Mouse (Mus musculus) CH12.LX (cell line): ENCODE measurements around the gene Agmo. TPM values are rescaled to one million over a fixed set of nuclear protein-coding genes. Genes with fewer than 3 reads are reported as not detected.

Experiments used
- DNase-seq: peaks from one replicate; pipeline ENCODE4 v3.0.0-alpha.2; 2013; ENCODE audit errors: extremely low read depth
- H3K27ac ChIP-seq: 2 replicates; pipeline ENCODE4 v1.5.1; 2012; ENCODE audit warnings: low read depth, mild to moderate bottlenecking, control low read depth, moderate library complexity; ENCODE audit not compliant: insufficient read depth
- H3K27me3 ChIP-seq: replicated peaks from 2 replicates; pipeline ENCODE3; 2012; ENCODE audit warnings: inconsistent platforms
- H3K36me3 ChIP-seq, 2 experiments: replicated peaks in 1 of 2; 2 replicates each; pipeline versions ENCODE3 to v1.6.1; 2012; ENCODE audit warnings: inconsistent platforms in 1 of 2, low read length in 1 of 2, mild to moderate bottlenecking in 1 of 2, mixed read lengths in 1 of 2, moderate library complexity in 1 of 2; ENCODE audit not compliant: control insufficient read depth in 1 of 2, insufficient read depth in 1 of 2
- H3K4me1 ChIP-seq, 2 experiments: 2 replicates each; pipeline ENCODE4 v1.6.1; 2012; ENCODE audit warnings: inconsistent platforms in 1 of 2, moderate library complexity in 1 of 2; ENCODE audit not compliant: insufficient read depth in 2 of 2, control insufficient read depth in 1 of 2
- H3K4me2 ChIP-seq: 2 replicates; pipeline ENCODE4 v1.6.1; 2012; ENCODE audit warnings: low read depth, mild to moderate bottlenecking, control low read depth; ENCODE audit not compliant: poor library complexity, insufficient read depth, severe bottlenecking
- H3K4me3 ChIP-seq, 3 experiments: fragments of 150-350 bp in 1 of 3; sonication (generic) in 1 of 3; replicated peaks in 1 of 3; 2 replicates each; pipeline versions ENCODE3 to v1.5.1; 2011 to 2012; ENCODE audit warnings: low read depth in 2 of 3, low read length in 2 of 3, mild to moderate bottlenecking in 2 of 3, moderate library complexity in 2 of 3, control low read depth in 1 of 3, improper control_type of control experiment in 1 of 3, inconsistent platforms in 1 of 3, mixed read lengths in 1 of 3; ENCODE audit not compliant: poor library complexity in 1 of 3
- H3K79me2 ChIP-seq: replicated peaks from 2 replicates; pipeline ENCODE4 v1.6.1; 2012; ENCODE audit warnings: mild to moderate bottlenecking, moderate library complexity; ENCODE audit not compliant: control insufficient read depth, poor library complexity, insufficient read depth, severe bottlenecking; ENCODE audit errors: extremely low read depth
- H3K9ac ChIP-seq: 2 replicates; pipeline ENCODE4 v1.6.1; 2012; ENCODE audit warnings: low read depth, mild to moderate bottlenecking, control low read depth, moderate library complexity; ENCODE audit not compliant: insufficient read depth
- H3K9me3 ChIP-seq: replicated peaks from 2 replicates; pipeline ENCODE3; 2012; ENCODE audit warnings: low read length, inconsistent platforms, mixed read lengths
- BHLHE40 ChIP-seq: IDR thresholded peaks from 2 replicates; pipeline ENCODE4 v1.6.1; 2011; ENCODE audit warnings: mild to moderate bottlenecking, low read depth, low read length, improper control_type of control experiment
- CTCF ChIP-seq, 2 experiments: IDR thresholded peaks in 1 of 2; conservative IDR thresholded peaks in 1 of 2; 2 replicates each; pipeline ENCODE4 v1.5.1; 2011 to 2012; ENCODE audit warnings: low read depth in 2 of 2, low read length in 2 of 2, improper control_type of control experiment in 1 of 2, inconsistent platforms in 1 of 2, mild to moderate bottlenecking in 1 of 2, moderate library complexity in 1 of 2
- E2F4 ChIP-seq: IDR thresholded peaks from 2 replicates; pipeline ENCODE4 v1.6.1; 2011; ENCODE audit warnings: low read depth, low read length, improper control_type of control experiment; ENCODE audit not compliant: insufficient replicate concordance
- ELF1 ChIP-seq: IDR thresholded peaks from 2 replicates; pipeline ENCODE4 v1.6.1; 2014; ENCODE audit warnings: low read depth, mild to moderate bottlenecking, inconsistent platforms, low read length, improper control_type of control experiment
- ETS1 ChIP-seq: conservative IDR thresholded peaks from 2 replicates; pipeline ENCODE4 v1.6.1; 2012; ENCODE audit warnings: low read depth, mild to moderate bottlenecking, inconsistent platforms, low read length, improper control_type of control experiment, moderate library complexity
- GABPA ChIP-seq: IDR thresholded peaks from 2 replicates; pipeline ENCODE4 v1.6.1; 2012; ENCODE audit warnings: low read depth, low read length, improper control_type of control experiment, inconsistent platforms; ENCODE audit not compliant: insufficient replicate concordance
- HCFC1 ChIP-seq: IDR thresholded peaks from 2 replicates; pipeline ENCODE4 v1.6.1; 2012; ENCODE audit warnings: low read depth, mild to moderate bottlenecking, inconsistent platforms, low read length, improper control_type of control experiment
- IRF4 ChIP-seq: IDR thresholded peaks from 2 replicates; pipeline ENCODE4 v1.6.1; 2014; ENCODE audit warnings: low read depth, mild to moderate bottlenecking, inconsistent platforms, low read length, improper control_type of control experiment
- JUND ChIP-seq: conservative IDR thresholded peaks from 2 replicates; pipeline ENCODE4 v1.6.1; 2011; ENCODE audit warnings: low read depth, low read length, improper control_type of control experiment
- KAT2A ChIP-seq: IDR thresholded peaks from 2 replicates; pipeline ENCODE4 v1.6.1; 2012; ENCODE audit warnings: low read length, improper control_type of control experiment, inconsistent platforms; ENCODE audit not compliant: insufficient replicate concordance
- MAFK ChIP-seq: IDR thresholded peaks from 2 replicates; pipeline ENCODE4 v1.6.1; 2011; ENCODE audit warnings: low read length, improper control_type of control experiment; ENCODE audit not compliant: insufficient replicate concordance
- MAX ChIP-seq: IDR thresholded peaks from 2 replicates; pipeline ENCODE4 v1.6.1; 2011; ENCODE audit warnings: low read length, improper control_type of control experiment
- MAZ ChIP-seq: IDR thresholded peaks from 2 replicates; pipeline ENCODE4 v1.6.1; 2012; ENCODE audit warnings: low read depth, mild to moderate bottlenecking, inconsistent platforms, low read length, improper control_type of control experiment, moderate library complexity
- MEF2A ChIP-seq: IDR thresholded peaks from 2 replicates; pipeline ENCODE4 v1.6.1; 2014; ENCODE audit warnings: low read depth, mild to moderate bottlenecking, inconsistent platforms, low read length, improper control_type of control experiment, borderline replicate concordance
- MXI1 ChIP-seq: IDR thresholded peaks from 2 replicates; pipeline ENCODE4 v1.6.1; 2011; ENCODE audit warnings: mild to moderate bottlenecking, low read depth, low read length, improper control_type of control experiment
- MYC ChIP-seq: IDR thresholded peaks from 2 replicates; pipeline ENCODE4 v1.6.1; 2011; ENCODE audit warnings: low read depth, mild to moderate bottlenecking, improper control_type of control experiment, low read length
- NELFE ChIP-seq: IDR thresholded peaks from 2 replicates; pipeline ENCODE4 v1.6.1; 2011; ENCODE audit warnings: low read depth, low read length, improper control_type of control experiment
- POLR2AphosphoS2 ChIP-seq: IDR thresholded peaks from 2 replicates; pipeline ENCODE4 v1.6.1; 2011; ENCODE audit warnings: low read depth, low read length, improper control_type of control experiment
- RAD21 ChIP-seq: IDR thresholded peaks from 2 replicates; pipeline ENCODE4 v1.6.1; 2011; ENCODE audit warnings: low read depth, mild to moderate bottlenecking, low read length, improper control_type of control experiment, moderate library complexity
- RCOR1 ChIP-seq: conservative IDR thresholded peaks from 2 replicates; pipeline ENCODE4 v1.6.1; 2012; ENCODE audit warnings: low read depth, mild to moderate bottlenecking, inconsistent platforms, low read length, improper control_type of control experiment
- SIN3A ChIP-seq: IDR thresholded peaks from 2 replicates; pipeline ENCODE4 v1.6.1; 2012; ENCODE audit warnings: low read length, improper control_type of control experiment, inconsistent platforms
- SMC3 ChIP-seq: IDR thresholded peaks from 2 replicates; pipeline ENCODE4 v1.6.1; 2011; ENCODE audit warnings: low read depth, low read length, improper control_type of control experiment
- TCF12 ChIP-seq: IDR thresholded peaks from 2 replicates; pipeline ENCODE4 v1.6.1; 2014; ENCODE audit warnings: low read depth, mild to moderate bottlenecking, inconsistent platforms, low read length, improper control_type of control experiment
- UBTF ChIP-seq: IDR thresholded peaks from 2 replicates; pipeline ENCODE4 v1.6.1; 2012; ENCODE audit warnings: low read depth, mild to moderate bottlenecking, inconsistent platforms, low read length, improper control_type of control experiment, moderate library complexity
- USF2 ChIP-seq: conservative IDR thresholded peaks from 2 replicates; pipeline ENCODE4 v1.6.1; 2011; ENCODE audit warnings: low read depth, low read length, improper control_type of control experiment
- ZC3H11A ChIP-seq: IDR thresholded peaks from 2 replicates; pipeline ENCODE4 v1.6.1; 2012; ENCODE audit warnings: low read depth, mild to moderate bottlenecking, inconsistent platforms, low read length, improper control_type of control experiment
- ZMIZ1 ChIP-seq: IDR thresholded peaks from 2 replicates; pipeline ENCODE4 v1.6.1; 2012; ENCODE audit warnings: low read depth, mild to moderate bottlenecking, inconsistent platforms, low read length, improper control_type of control experiment
- ZNF384 ChIP-seq: IDR thresholded peaks from 2 replicates; pipeline ENCODE4 v1.6.1; 2012; ENCODE audit warnings: low read depth, low read length, improper control_type of control experiment, inconsistent platforms
- dilution Hi-C: fragments of 300-500 bp; cut with MboI; formaldehyde crosslinking; loops from 2 replicates; pipeline ENCODE4 v1.14.3; 2020; ENCODE audit warnings: low sequenced_read_pairs; ENCODE audit not compliant: extremely low pct_unique_long_range_greater_than_20kb, extremely low pct_ligation_motif_present
- in situ Hi-C: fragments of 300-500 bp; cut with MboI; formaldehyde crosslinking; loops from 3 replicates; pipeline ENCODE4 v1.14.3; 2019; ENCODE audit warnings: low sequenced_read_pairs, low pct_ligation_motif_present, low pct_unique_long_range_greater_than_20kb, mixed read lengths
- polyA plus RNA-seq: library from polyadenylated mRNA; unstranded; fragments of >175 nt; gene quantifications from 2 replicates; pipeline ENCODE4 v1.2.1, GENCODE M21; 2012; ENCODE audit warnings: low read depth; ENCODE audit not compliant: insufficient read length
- total RNA-seq, 2 experiments: library from RNA; depleted of rRNA; stranded (reverse); fragments of 300-350 nt in 1 of 2; fragments of >200 nt in 1 of 2; gene quantifications; 2 replicates each; pipeline ENCODE4 v1.2.3; 2012 to 2014

Gene Agmo
- total and polyA plus RNA-seq, 3 experiments, result 0.21 to 0.89 (median 0.61) TPM

GRCm38 (mm10) chr12:37507826-37508225 is 266.4 kb downstream of the Agmo start:
- H3K9me3 ChIP-seq, result no peaks in the 10 kb centered on the region
- in situ Hi-C loops, result no loop called here
- H3K9ac ChIP-seq, result no peak overlapping the region
- no peak overlapping the region for H3K4me3 ChIP-seq
- dilution Hi-C loops, result no loop called here
- H3K4me2 ChIP-seq, result no peak overlapping the region
- H3K36me3 ChIP-seq, result no peaks in the 10 kb centered on the region
- H3K4me1 ChIP-seq, result no peaks in the 10 kb centered on the region
- H3K27ac ChIP-seq, result no peak overlapping the region
- no peaks in the 10 kb centered on the region for H3K79me2 ChIP-seq
- no peaks in the 10 kb centered on the region for H3K27me3 ChIP-seq
- DNase-seq, result no peak
- TF ChIP-seq SMC3, result no peak
- TF ChIP-seq E2F4, result no peak
- no peak for TF ChIP-seq ZNF384
- TF ChIP-seq IRF4, result no peak
- no peak for TF ChIP-seq RAD21
- no peak for TF ChIP-seq UBTF
- TF ChIP-seq POLR2AphosphoS2, result no peak
- no peak for TF ChIP-seq MEF2A
- TF ChIP-seq ELF1, result no peak
- TF ChIP-seq RCOR1, result no peak
- no peak for TF ChIP-seq USF2
- TF ChIP-seq ZC3H11A, result no peak
- no peak for TF ChIP-seq JUND
- no peak for TF ChIP-seq MXI1
- no peak for TF ChIP-seq BHLHE40
- TF ChIP-seq SIN3A, result no peak
- no peak for TF ChIP-seq ETS1
- TF ChIP-seq CTCF (conservative IDR thresholded peaks at IDR 0.05 in 1 of 2, IDR thresholded peaks at IDR 0.05 in 1 of 2; ENCODE audit: low read depth in 2 of 2, low read length in 2 of 2), result no peak
- no peak for TF ChIP-seq GABPA
- TF ChIP-seq, all 38 proteins: peak for 0

- Histone ChIP-seq H3K9ac (no peak overlapping the region), H3K4me3 (no peak overlapping the region), H3K4me2 (no peak overlapping the region), H3K79me2 (no peaks in the 10 kb centered on the region), H3K27me3 (no peaks in the 10 kb centered on the region), H3K27ac (no peak overlapping the region), H3K4me1 (no peaks in the 10 kb centered on the region), H3K36me3 (no peaks in the 10 kb centered on the region), H3K9me3 (no peaks in the 10 kb centered on the region)
- in situ Hi-C loops, result no loop called here
- DNase-seq, result no peak
- dilution Hi-C loops, result no loop called here
- no peak for TF ChIP-seq USF2
- TF ChIP-seq ZMIZ1, result no peak
- TF ChIP-seq HCFC1, result no peak
- no peak for TF ChIP-seq TCF12
- no peak for TF ChIP-seq MAFK
- no peak for TF ChIP-seq UBTF
- TF ChIP-seq KAT2A, result no peak
- no peak for TF ChIP-seq RAD21
- no peak for TF ChIP-seq IRF4
- no peak for TF ChIP-seq JUND
- TF ChIP-seq BHLHE40, result no peak
- no peak for TF ChIP-seq MAX
- no peak for TF ChIP-seq SIN3A
- TF ChIP-seq MAZ, result no peak
- no peak for TF ChIP-seq GABPA
- TF ChIP-seq ELF1, result no peak
- TF ChIP-seq NELFE, result no peak
- no peak for TF ChIP-seq CTCF (conservative IDR thresholded peaks at IDR 0.05 in 1 of 2, IDR thresholded peaks at IDR 0.05 in 1 of 2; ENCODE audit: low read depth in 2 of 2, low read length in 2 of 2)
- TF ChIP-seq MYC, result no peak
Observed at GRCm38 (mm10) chr12:37521772-37522171, 280.3 kb downstream of the Agmo start.
